Mouse (Mus musculus): ENCODE measurements around the gene Gm37240. TPM values are rescaled to one million over a fixed set of nuclear protein-coding genes. Genes with fewer than 3 reads are reported as not detected.
"Not testable (repeated sequence)": the region's sequence is repeated elsewhere in the genome, so short reads cannot be mapped to it uniquely, and the experiment has no call there.

Gm37240 gene
- polyA plus RNA-seq, 1 experiment from 2014 or later, result 15.1 TPM

DNA sequence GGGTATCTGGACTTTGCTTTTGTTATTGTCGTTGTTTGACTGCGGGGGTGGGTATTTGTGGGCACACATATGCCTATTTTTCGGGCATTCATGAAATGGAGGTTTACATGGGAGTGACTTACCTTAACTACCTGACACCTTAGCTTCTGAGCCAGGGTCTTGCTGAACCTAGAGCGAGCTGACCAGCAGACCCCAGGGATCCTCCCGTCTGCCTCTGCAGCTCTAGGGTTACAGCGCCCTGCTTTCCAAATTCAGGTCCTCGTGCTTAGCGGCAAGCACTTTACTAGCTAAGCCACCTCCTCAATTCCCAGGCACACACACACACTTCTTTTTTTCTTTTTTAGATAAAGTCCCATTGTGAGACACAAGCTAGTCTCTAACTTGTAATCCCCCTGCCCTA is 36.0 kb upstream of the Gm37240 start:
- WGBS, result 63% methylated on average over 8 of the region's 8 CpGs
- Histone ChIP-seq H3K9me3 (ENCODE audit: control insufficient read depth, low read length) (no peaks in the 10 kb centered on the region), H3K36me3 (ENCODE audit: control insufficient read depth, insufficient read depth, low read length) (no peaks in the 10 kb centered on the region), H3K4me3 (ENCODE audit: low read length) (no peak overlapping the region), H3K27ac (ENCODE audit: low read depth, low read length) (no peak overlapping the region), H3K4me2 (replicated peaks; ENCODE audit: low read depth, low read length) (no peak overlapping the region), H3K27me3 (ENCODE audit: control insufficient read depth, insufficient read depth, low read length) (no peaks in the 10 kb centered on the region), H3K4me1 (ENCODE audit: control insufficient read depth, insufficient read depth, low read length) (peaks cover 7% of the 10 kb centered on the region; the same call in 1 of the 2 replicates), H3K9ac (ENCODE audit: low read depth, low read length) (no peak overlapping the region)
- ATAC-seq (ENCODE audit: low FRiP score, low TSS enrichment), result no peak

DNA sequence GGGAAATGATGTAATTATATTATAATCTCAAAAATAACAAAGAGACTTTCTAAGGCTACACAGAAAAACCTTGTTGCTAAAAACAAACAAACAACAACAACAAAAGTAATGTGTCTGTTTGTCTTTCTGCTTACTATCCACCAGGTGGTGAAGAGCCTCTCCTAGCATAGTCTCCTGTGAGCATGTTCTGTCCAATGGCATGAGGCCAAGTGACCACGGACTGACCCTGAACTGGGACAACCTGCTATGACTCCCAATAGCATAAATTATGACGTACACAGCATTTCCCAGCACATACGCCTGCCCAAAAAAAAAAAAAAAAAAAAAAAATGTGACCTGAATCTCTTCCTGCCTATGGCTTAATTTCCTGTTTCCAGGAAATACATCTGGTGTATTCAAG is 35.0 kb upstream of the Gm37240 start:
- no peaks in the 10 kb centered on the region for H3K9me3 ChIP-seq (ENCODE audit: control insufficient read depth, low read length)
- WGBS, result 47% methylated on average over 3 of the region's 3 CpGs
- no peaks in the 10 kb centered on the region for H3K27me3 ChIP-seq (ENCODE audit: control insufficient read depth, insufficient read depth, low read length)
- no peak overlapping the region for H3K9ac ChIP-seq (ENCODE audit: low read depth, low read length)
- peaks cover 7% of the 10 kb centered on the region; the same call in 1 of the 2 replicates for H3K4me1 ChIP-seq (ENCODE audit: control insufficient read depth, insufficient read depth, low read length)
- H3K4me3 ChIP-seq (ENCODE audit: low read length), result no peak overlapping the region
- ATAC-seq (ENCODE audit: low FRiP score, low TSS enrichment), result no peak
- no peaks in the 10 kb centered on the region for H3K36me3 ChIP-seq (ENCODE audit: control insufficient read depth, insufficient read depth, low read length)
- H3K4me2 ChIP-seq (replicated peaks; ENCODE audit: low read depth, low read length), result no peak overlapping the region
- no peak overlapping the region for H3K27ac ChIP-seq (ENCODE audit: low read depth, low read length)

DNA sequence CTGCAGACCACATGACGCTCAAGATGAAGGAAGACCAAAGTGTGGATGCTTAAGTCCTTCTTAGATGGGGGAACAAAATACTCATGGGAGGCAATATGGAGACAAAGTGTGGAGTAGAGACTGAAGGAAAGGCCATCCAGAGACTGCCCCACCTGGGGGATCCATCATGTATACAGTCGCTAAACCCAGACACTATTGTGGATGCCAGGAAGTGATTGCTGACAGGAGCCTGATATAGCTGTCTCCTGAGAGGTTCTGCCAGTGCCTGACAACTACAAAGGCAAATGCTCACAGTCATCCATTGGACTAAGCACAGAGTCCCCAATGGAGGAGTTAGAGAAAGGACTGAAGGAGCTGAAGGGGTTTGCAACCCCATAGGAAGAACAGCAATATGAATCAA is 33.4 kb upstream of the Gm37240 start:
- H3K9ac ChIP-seq (ENCODE audit: low read depth, low read length); H3K27me3 ChIP-seq (ENCODE audit: control insufficient read depth, insufficient read depth, low read length); ATAC-seq (ENCODE audit: low FRiP score, low TSS enrichment); H3K9me3 ChIP-seq (ENCODE audit: control insufficient read depth, low read length); H3K36me3 ChIP-seq (ENCODE audit: control insufficient read depth, insufficient read depth, low read length); H3K4me1 ChIP-seq (ENCODE audit: control insufficient read depth, insufficient read depth, low read length); H3K4me2 ChIP-seq (replicated peaks; ENCODE audit: low read depth, low read length); H3K4me3 ChIP-seq (ENCODE audit: low read length); H3K27ac ChIP-seq (ENCODE audit: low read depth, low read length): not testable (repeated sequence)
- WGBS, result 86% methylated on average over 2 of the region's 2 CpGs

DNA sequence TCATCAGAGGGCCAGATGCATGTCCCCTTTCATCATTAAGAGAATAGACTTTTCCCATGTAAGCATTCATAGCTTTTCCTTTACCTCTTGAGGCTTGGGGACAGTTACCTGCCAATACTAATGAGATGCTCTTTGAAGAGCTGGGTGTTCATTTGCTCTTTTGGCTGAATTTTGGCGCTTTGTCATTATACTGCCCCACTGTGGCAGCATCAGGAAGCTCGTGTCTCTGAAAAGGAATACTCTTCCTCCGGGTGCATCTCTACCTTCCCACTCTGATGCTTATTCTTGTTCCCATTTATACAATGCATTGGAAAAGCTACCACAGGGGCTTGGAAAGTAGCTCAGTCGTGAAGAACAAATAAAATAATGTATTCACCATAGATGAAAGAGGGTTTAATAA is 30.3 kb upstream of the Gm37240 start:
- Histone ChIP-seq H3K9ac (ENCODE audit: low read depth, low read length) (no peak overlapping the region), H3K4me1 (ENCODE audit: control insufficient read depth, insufficient read depth, low read length) (no peaks in the 10 kb centered on the region), H3K4me2 (replicated peaks; ENCODE audit: low read depth, low read length) (no peak overlapping the region), H3K4me3 (ENCODE audit: low read length) (no peak overlapping the region), H3K27ac (ENCODE audit: low read depth, low read length) (no peak overlapping the region), H3K9me3 (ENCODE audit: control insufficient read depth, low read length) (no peaks in the 10 kb centered on the region), H3K36me3 (ENCODE audit: control insufficient read depth, insufficient read depth, low read length) (no peaks in the 10 kb centered on the region), H3K27me3 (ENCODE audit: control insufficient read depth, insufficient read depth, low read length) (no peaks in the 10 kb centered on the region)
- 10% methylated on average over 4 of the region's 4 CpGs for WGBS
- no peak for ATAC-seq (ENCODE audit: low FRiP score, low TSS enrichment)

DNA sequence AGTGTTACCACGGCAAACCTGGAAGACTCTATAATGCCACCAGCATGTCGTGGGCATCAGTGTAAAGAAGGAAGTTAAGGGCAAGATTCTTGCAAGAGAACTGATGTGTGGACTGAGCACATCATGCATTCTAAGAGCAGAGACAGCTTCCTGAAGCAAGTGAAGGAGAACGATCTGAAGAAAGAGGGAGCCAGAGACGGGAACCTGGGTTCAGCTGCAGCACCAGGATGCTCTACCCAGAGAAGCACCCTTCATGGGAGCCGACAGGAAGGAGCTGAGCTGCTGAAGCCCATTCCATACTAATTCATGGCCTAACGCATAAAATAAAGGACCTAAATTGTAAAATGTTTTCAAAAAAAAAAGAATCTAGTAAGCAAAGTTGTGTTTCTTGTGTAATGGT is 27.5 kb upstream of the Gm37240 start:
- no peak overlapping the region for H3K4me2 ChIP-seq (replicated peaks; ENCODE audit: low read depth, low read length)
- no peak for ATAC-seq (ENCODE audit: low FRiP score, low TSS enrichment)
- H3K9me3 ChIP-seq (ENCODE audit: control insufficient read depth, low read length), result no peaks in the 10 kb centered on the region
- 92% methylated on average over 6 of the region's 6 CpGs for WGBS
- no peak overlapping the region for H3K9ac ChIP-seq (ENCODE audit: low read depth, low read length)
- H3K4me1 ChIP-seq (ENCODE audit: control insufficient read depth, insufficient read depth, low read length), result no peaks in the 10 kb centered on the region
- H3K36me3 ChIP-seq (ENCODE audit: control insufficient read depth, insufficient read depth, low read length), result no peaks in the 10 kb centered on the region
- no peak overlapping the region for H3K4me3 ChIP-seq (ENCODE audit: low read length)
- H3K27me3 ChIP-seq (ENCODE audit: control insufficient read depth, insufficient read depth, low read length), result no peaks in the 10 kb centered on the region
- H3K27ac ChIP-seq (ENCODE audit: low read depth, low read length), result no peak overlapping the region

DNA sequence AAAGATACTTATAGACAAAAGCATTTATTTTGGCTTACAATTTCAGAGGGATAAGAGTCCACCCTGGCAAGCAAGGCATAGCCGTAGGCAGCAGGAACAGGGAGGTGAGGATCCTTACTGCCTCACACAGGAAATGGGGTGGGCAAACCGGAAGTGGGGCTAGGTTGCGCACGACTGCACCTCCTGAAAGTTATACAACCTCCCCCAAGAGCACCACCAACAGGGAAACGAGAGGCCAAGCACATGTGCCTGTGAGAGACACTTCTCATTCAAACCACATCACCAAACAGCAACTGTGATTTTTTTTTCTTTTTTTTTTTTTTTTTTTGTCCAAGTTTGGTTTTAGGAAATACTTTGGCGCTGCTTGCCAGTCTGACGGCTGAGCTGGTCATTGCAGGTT is 19.8 kb upstream of the Gm37240 start:
- WGBS, result 81% methylated on average over 7 of the region's 7 CpGs
- H3K4me2 ChIP-seq (replicated peaks; ENCODE audit: low read depth, low read length), result no peak overlapping the region
- no peak overlapping the region for H3K4me3 ChIP-seq (ENCODE audit: low read length)
- ATAC-seq (ENCODE audit: low FRiP score, low TSS enrichment), result no peak
- H3K36me3 ChIP-seq (ENCODE audit: control insufficient read depth, insufficient read depth, low read length), result no peaks in the 10 kb centered on the region
- no peaks in the 10 kb centered on the region for H3K27me3 ChIP-seq (ENCODE audit: control insufficient read depth, insufficient read depth, low read length)
- H3K9ac ChIP-seq (ENCODE audit: low read depth, low read length), result no peak overlapping the region
- H3K27ac ChIP-seq (ENCODE audit: low read depth, low read length), result no peak overlapping the region
- no peaks in the 10 kb centered on the region for H3K9me3 ChIP-seq (ENCODE audit: control insufficient read depth, low read length)
- H3K4me1 ChIP-seq (ENCODE audit: control insufficient read depth, insufficient read depth, low read length), result no peaks in the 10 kb centered on the region

DNA sequence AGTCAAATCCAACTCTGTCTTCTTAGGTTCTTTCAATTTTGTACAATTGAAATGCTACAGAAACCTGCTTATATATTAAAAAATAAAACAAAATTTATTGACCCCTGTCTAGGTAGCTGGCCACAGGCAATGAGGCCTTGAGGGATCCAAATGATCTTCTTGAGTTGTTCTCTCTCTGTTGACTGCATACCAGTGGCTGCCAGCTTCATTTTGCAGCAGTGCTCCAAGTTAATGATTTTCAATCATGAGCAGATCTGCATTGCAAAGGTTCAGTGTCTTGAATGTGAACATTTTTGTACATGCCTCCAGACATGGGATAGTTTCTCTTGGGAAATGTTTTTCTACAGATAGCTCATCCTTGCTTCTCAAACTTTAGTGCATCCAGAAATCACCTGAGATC is 17.1 kb upstream of the Gm37240 start:
- no peaks in the 10 kb centered on the region for H3K9me3 ChIP-seq (ENCODE audit: control insufficient read depth, low read length)
- no peak for ATAC-seq (ENCODE audit: low FRiP score, low TSS enrichment)
- H3K4me2 ChIP-seq (replicated peaks; ENCODE audit: low read depth, low read length), result no peak overlapping the region
- H3K4me1 ChIP-seq (ENCODE audit: control insufficient read depth, insufficient read depth, low read length), result no peaks in the 10 kb centered on the region
- H3K4me3 ChIP-seq (ENCODE audit: low read length), result no peak overlapping the region
- no peaks in the 10 kb centered on the region for H3K36me3 ChIP-seq (ENCODE audit: control insufficient read depth, insufficient read depth, low read length)
- no peak overlapping the region for H3K27ac ChIP-seq (ENCODE audit: low read depth, low read length)
- H3K27me3 ChIP-seq (ENCODE audit: control insufficient read depth, insufficient read depth, low read length), result no peaks in the 10 kb centered on the region
- H3K9ac ChIP-seq (ENCODE audit: low read depth, low read length), result no peak overlapping the region

DNA sequence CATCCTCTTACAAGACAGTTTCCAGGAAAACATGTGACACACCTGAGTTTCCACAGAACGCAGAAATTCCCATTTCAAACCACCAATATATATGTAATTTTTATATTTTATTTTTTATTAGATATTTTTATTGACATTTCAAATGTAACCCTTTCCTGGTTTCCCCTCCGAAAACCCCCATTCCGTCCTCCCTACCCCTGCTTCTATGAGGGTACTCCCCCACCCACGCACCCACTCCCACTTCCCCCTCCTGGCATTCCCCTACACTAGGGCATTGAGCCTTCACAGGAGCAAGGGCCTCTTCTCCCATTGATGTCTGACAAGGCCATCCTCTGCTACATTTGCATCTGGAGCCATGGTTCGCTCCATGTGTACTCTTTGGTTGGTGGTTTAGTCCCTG is 7.7 kb upstream of the Gm37240 start:
- no peak for ATAC-seq (ENCODE audit: low FRiP score, low TSS enrichment)
- Histone ChIP-seq H3K4me1 (ENCODE audit: control insufficient read depth, insufficient read depth, low read length) (no peaks in the 10 kb centered on the region), H3K36me3 (ENCODE audit: control insufficient read depth, insufficient read depth, low read length) (no peaks in the 10 kb centered on the region), H3K4me3 (ENCODE audit: low read length) (no peak overlapping the region), H3K4me2 (replicated peaks; ENCODE audit: low read depth, low read length) (no peak overlapping the region), H3K9ac (ENCODE audit: low read depth, low read length) (no peak overlapping the region), H3K27me3 (ENCODE audit: control insufficient read depth, insufficient read depth, low read length) (no peaks in the 10 kb centered on the region), H3K9me3 (ENCODE audit: control insufficient read depth, low read length) (no peaks in the 10 kb centered on the region), H3K27ac (ENCODE audit: low read depth, low read length) (no peak overlapping the region)
- WGBS, result 90% methylated on average over 5 of the region's 5 CpGs

DNA sequence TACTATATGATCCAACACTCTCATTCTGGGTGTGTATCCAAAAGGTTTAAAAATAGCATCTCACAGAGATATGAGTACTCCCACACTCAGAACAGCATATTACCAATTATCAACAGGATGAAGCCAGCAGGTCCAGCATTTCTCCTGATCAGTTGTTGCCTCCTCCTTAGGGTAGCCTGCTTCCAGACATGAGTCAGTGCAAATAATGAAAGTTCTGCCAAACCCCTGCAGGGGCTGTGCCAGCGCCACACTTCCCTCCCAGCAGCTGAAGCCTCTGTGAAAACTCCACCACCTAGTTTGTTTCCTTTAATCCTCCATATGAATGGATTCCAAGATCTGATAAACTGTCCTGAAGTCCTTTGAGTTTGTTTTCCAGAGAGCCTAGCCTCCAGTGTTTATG is 4.3 kb upstream of the Gm37240 start:
- H3K36me3 ChIP-seq (ENCODE audit: control insufficient read depth, insufficient read depth, low read length), result no peaks in the 10 kb centered on the region
- ATAC-seq (ENCODE audit: low FRiP score, low TSS enrichment), result no peak
- WGBS, result 68% methylated on average over 1 of the region's 1 CpGs
- H3K4me3 ChIP-seq (ENCODE audit: low read length), result no peak overlapping the region
- no peak overlapping the region for H3K4me2 ChIP-seq (replicated peaks; ENCODE audit: low read depth, low read length)
- no peaks in the 10 kb centered on the region; the same call in none of the 2 replicates for H3K27me3 ChIP-seq (ENCODE audit: control insufficient read depth, insufficient read depth, low read length)
- H3K9me3 ChIP-seq (ENCODE audit: control insufficient read depth, low read length), result no peaks in the 10 kb centered on the region
- H3K9ac ChIP-seq (ENCODE audit: low read depth, low read length), result no peak overlapping the region
- H3K27ac ChIP-seq (ENCODE audit: low read depth, low read length), result no peak overlapping the region
- H3K4me1 ChIP-seq (ENCODE audit: control insufficient read depth, insufficient read depth, low read length), result peaks cover 9% of the 10 kb centered on the region; the same call in 1 of the 2 replicates
